Mouse (Mus musculus) forebrain, embryonic 13.5 days (tissue): ENCODE results near the gene Cmtm1. TPM values are rescaled to one million over a fixed set of nuclear protein-coding genes. Genes with fewer than 3 reads are reported as not detected.
"Not testable (repeated sequence)": the region's sequence is repeated elsewhere in the genome, so short reads cannot be mapped to it uniquely, and the experiment has no call there.

Experiments
- ATAC-seq: fragments of 200-750 bp; cut with Nextera tagmentation; 2 replicates; pipeline ENCODE4 v1.8.0; 2017
- H3K27ac ChIP-seq: fragments of 300-500 bp; sonication (generic); 2 replicates; pipeline ENCODE4 v1.5.1; 2015; ENCODE audit warnings: inconsistent platforms, mild to moderate bottlenecking, moderate library complexity
- H3K27me3 ChIP-seq: fragments of 300-500 bp; sonication (generic); 2 replicates; pipeline ENCODE4 v1.6.1; 2015; ENCODE audit warnings: mild to moderate bottlenecking, inconsistent platforms
- H3K36me3 ChIP-seq: fragments of 300-500 bp; sonication (generic); 2 replicates; pipeline ENCODE4 v1.6.1; 2015; ENCODE audit warnings: mild to moderate bottlenecking, inconsistent platforms; ENCODE audit not compliant: poor library complexity, severe bottlenecking
- H3K4me1 ChIP-seq: fragments of 300-500 bp; sonication (generic); 2 replicates; pipeline ENCODE4 v1.6.1; 2015; ENCODE audit warnings: inconsistent platforms
- H3K4me2 ChIP-seq: fragments of 300-500 bp; sonication (generic); 2 replicates; pipeline ENCODE4 v1.6.1; 2015; ENCODE audit warnings: inconsistent platforms, mild to moderate bottlenecking, moderate library complexity
- H3K4me3 ChIP-seq: fragments of 300-500 bp; sonication (generic); 2 replicates; pipeline ENCODE4 v1.5.1; 2015; ENCODE audit warnings: mild to moderate bottlenecking, inconsistent platforms
- H3K9ac ChIP-seq: fragments of 300-500 bp; sonication (generic); 2 replicates; pipeline ENCODE4 v1.6.1; 2015; ENCODE audit warnings: mild to moderate bottlenecking, inconsistent platforms
- H3K9me3 ChIP-seq: fragments of 300-500 bp; sonication (generic); replicated peaks from 2 replicates; pipeline ENCODE4 v1.6.1; 2016; ENCODE audit warnings: inconsistent platforms
- WGBS: fragments of 180-500 bp; shearing (Covaris S2); methylation state at CpG from one replicate; pipeline ENCODE4 v1.1.7; 2015; 5-methylcytosine and 5-hydroxymethylcytosine counted together
- polyA plus RNA-seq: library from polyadenylated mRNA; unstranded; fragments of >200 nt; fragmentation: Nextera tagmentation; extraction: Ambion mirVana; gene quantifications from 2 replicates; pipeline ENCODE4 v1.2.1, GENCODE M21; 2015

Cmtm1 gene
- not detected in 2 replicates for polyA plus RNA-seq

- H3K9ac ChIP-seq, H3K9me3 ChIP-seq, H3K4me1 ChIP-seq, H3K27me3 ChIP-seq, H3K27ac ChIP-seq, H3K4me3 ChIP-seq, H3K36me3 ChIP-seq, H3K4me2 ChIP-seq, ATAC-seq: not testable (repeated sequence)
- 92% methylated on average over 36 of the region's 36 CpGs for WGBS
Measured at GRCm38 (mm10) chr8:104309441-104310155, at the start of gene Cmtm1, which contains the start of gene Gm45711. TSS of gene Cmtm1 (minus strand) at chr8:104310145. TSS of gene Gm45711 (minus strand) at chr8:104310081.

- H3K36me3 ChIP-seq = peaks cover 19% of the 10 kb centered on the region
- H3K4me2 ChIP-seq = no peak overlapping the region
- no peak for ATAC-seq
- peaks cover 6% of the 10 kb centered on the region for H3K4me1 ChIP-seq
- no peaks in the 10 kb centered on the region for H3K27me3 ChIP-seq
- H3K4me3 ChIP-seq = no peak overlapping the region
- H3K9me3 ChIP-seq = no peaks in the 10 kb centered on the region
- no peak overlapping the region for H3K9ac ChIP-seq
- WGBS = 83% methylated on average over 3 of the region's 3 CpGs
- no peak overlapping the region for H3K27ac ChIP-seq
Measured at GRCm38 (mm10) chr8:104358637-104359036, 48.7 kb upstream of the Cmtm1 start.

GRCm38 (mm10) chr8:104354504-104354903 is 44.6 kb upstream of the Cmtm1 start:
- Histone ChIP-seq H3K36me3 (peaks cover 35% of the 10 kb centered on the region), H3K27ac (no peak overlapping the region), H3K9ac (no peak overlapping the region), H3K4me3 (no peak overlapping the region), H3K4me1 (peaks cover 11% of the 10 kb centered on the region), H3K27me3 (no peaks in the 10 kb centered on the region), H3K9me3 (no peaks in the 10 kb centered on the region), H3K4me2 (no peak overlapping the region)
- no peak for ATAC-seq
- WGBS = 90% methylated on average over 10 of the region's 10 CpGs

- no peak overlapping the region for H3K27ac ChIP-seq
Measured at GRCm38 (mm10) chr8:104353186-104353585, 43.2 kb upstream of the Cmtm1 start.

GRCm38 (mm10) chr8:104350047-104350446 is 40.1 kb upstream of the Cmtm1 start:
- Histone ChIP-seq H3K27me3 (no peaks in the 10 kb centered on the region), H3K36me3 (peaks cover 46% of the 10 kb centered on the region), H3K4me3 (no peak overlapping the region), H3K4me1 (peaks cover 10% of the 10 kb centered on the region; the same call in 1 of the 2 replicates), H3K27ac (no peak overlapping the region), H3K4me2 (no peak overlapping the region), H3K9me3 (no peaks in the 10 kb centered on the region), H3K9ac (no peak overlapping the region)
- 88% methylated on average over 13 of the region's 13 CpGs for WGBS
- no peak for ATAC-seq

More at GRCm38 (mm10) chr8:104353186-104353585, 43.2 kb upstream of the Cmtm1 start:
- Histone ChIP-seq H3K4me2 (no peak overlapping the region), H3K27me3 (no peaks in the 10 kb centered on the region), H3K36me3 (peaks cover 42% of the 10 kb centered on the region), H3K9me3 (no peaks in the 10 kb centered on the region), H3K4me3 (no peak overlapping the region), H3K9ac (no peak overlapping the region), H3K4me1 (peaks cover 10% of the 10 kb centered on the region; the same call in 1 of the 2 replicates)
- peak; percentile 30; the same call in 1 of the 2 replicates for ATAC-seq
- 52% methylated on average over 5 of the region's 5 CpGs for WGBS

GRCm38 (mm10) chr8:104348971-104349370 is 39.0 kb upstream of the Cmtm1 start:
- no peak for ATAC-seq
- 95% methylated on average over 5 of the region's 5 CpGs for WGBS
- Histone ChIP-seq H3K4me2 (no peak overlapping the region), H3K4me3 (no peak overlapping the region), H3K9me3 (no peaks in the 10 kb centered on the region), H3K4me1 (peaks cover 10% of the 10 kb centered on the region; the same call in 1 of the 2 replicates), H3K27ac (no peak overlapping the region), H3K36me3 (peaks cover 37% of the 10 kb centered on the region), H3K9ac (no peak overlapping the region), H3K27me3 (no peaks in the 10 kb centered on the region)

GRCm38 (mm10) chr8:104346706-104347105 is 36.8 kb upstream of the Cmtm1 start:
- Histone ChIP-seq H3K4me3 (no peak overlapping the region), H3K27ac (no peak overlapping the region), H3K36me3 (peaks cover 29% of the 10 kb centered on the region; the same call in 1 of the 2 replicates), H3K27me3 (no peaks in the 10 kb centered on the region), H3K4me1 (0 out of 2 replicates have a peak, but pooled peaks cover under 1% of the 10 kb centered on the region), H3K9ac (no peak overlapping the region), H3K9me3 (no peaks in the 10 kb centered on the region), H3K4me2 (no peak overlapping the region)
- 61% methylated on average over 12 of the region's 12 CpGs for WGBS
- no peak for ATAC-seq

GRCm38 (mm10) chr8:104344622-104345021 is 34.7 kb upstream of the Cmtm1 start:
- H3K4me2 ChIP-seq = no peak overlapping the region
- no peak for ATAC-seq
- H3K27ac ChIP-seq = no peak overlapping the region
- 92% methylated on average over 5 of the region's 5 CpGs for WGBS
- H3K4me1 ChIP-seq = peaks cover 10% of the 10 kb centered on the region; the same call in 1 of the 2 replicates
- no peak overlapping the region for H3K4me3 ChIP-seq
- peaks cover 21% of the 10 kb centered on the region; the same call in 1 of the 2 replicates for H3K36me3 ChIP-seq
- no peaks in the 10 kb centered on the region for H3K9me3 ChIP-seq
- no peaks in the 10 kb centered on the region for H3K27me3 ChIP-seq
- no peak overlapping the region for H3K9ac ChIP-seq

GRCm38 (mm10) chr8:104343957-104344356 is 34.0 kb upstream of the Cmtm1 start:
- Histone ChIP-seq H3K4me1 (peaks cover 10% of the 10 kb centered on the region; the same call in 1 of the 2 replicates), H3K27me3 (no peaks in the 10 kb centered on the region), H3K9ac (no peak overlapping the region), H3K4me3 (no peak overlapping the region), H3K36me3 (peaks cover 21% of the 10 kb centered on the region; the same call in 1 of the 2 replicates), H3K4me2 (no peak overlapping the region), H3K27ac (no peak overlapping the region), H3K9me3 (no peaks in the 10 kb centered on the region)
- ATAC-seq = peak; percentile 64
- WGBS = 14% methylated on average over 7 of the region's 7 CpGs

- Histone ChIP-seq H3K36me3 (peaks cover 7% of the 10 kb centered on the region; the same call in 1 of the 2 replicates), H3K27ac (no peak overlapping the region), H3K27me3 (no peaks in the 10 kb centered on the region), H3K4me2 (no peak overlapping the region), H3K4me3 (no peak overlapping the region), H3K9me3 (no peaks in the 10 kb centered on the region), H3K4me1 (peaks cover 10% of the 10 kb centered on the region; the same call in 1 of the 2 replicates), H3K9ac (no peak overlapping the region)
- 84% methylated on average over 5 of the region's 5 CpGs for WGBS
- no peak for ATAC-seq
Measured at GRCm38 (mm10) chr8:104342426-104342825, 32.5 kb upstream of the Cmtm1 start.

- Histone ChIP-seq H3K9ac (no peak overlapping the region), H3K27me3 (no peaks in the 10 kb centered on the region)
- no peak; the same call in 1 of the 2 replicates for ATAC-seq
Measured at GRCm38 (mm10) chr8:104341678-104342077, 31.7 kb upstream of the Cmtm1 start.

GRCm38 (mm10) chr8:104341106-104341561 is 31.2 kb upstream of the Cmtm1 start:
- Histone ChIP-seq H3K4me3 (peak overlapping the region; percentile 60), H3K36me3 (no peaks in the 10 kb centered on the region), H3K4me1 (peaks cover 10% of the 10 kb centered on the region; the same call in 1 of the 2 replicates), H3K27ac (no peak overlapping the region; the same call in 1 of the 2 replicates), H3K9me3 (peaks cover 4% of the 10 kb centered on the region; the same call in 1 of the 2 replicates), H3K9ac (peak overlapping the region; percentile 73), H3K27me3 (no peaks in the 10 kb centered on the region), H3K4me2 (peak overlapping the region; percentile 81)
- 0% methylated on average over 23 of the region's 24 CpGs for WGBS
- peak; percentile 67 for ATAC-seq

More at GRCm38 (mm10) chr8:104341678-104342077, 31.7 kb upstream of the Cmtm1 start:
- no peak overlapping the region; the same call in 1 of the 2 replicates for H3K4me3 ChIP-seq
- WGBS = 44% methylated on average over 6 of the region's 6 CpGs
- no peak overlapping the region for H3K27ac ChIP-seq
- H3K4me2 ChIP-seq = peak overlapping the region; percentile 81
- H3K36me3 ChIP-seq = peaks cover 2% of the 10 kb centered on the region; the same call in 1 of the 2 replicates
- H3K9me3 ChIP-seq = peaks cover 4% of the 10 kb centered on the region; the same call in 1 of the 2 replicates
- H3K4me1 ChIP-seq = peaks cover 10% of the 10 kb centered on the region; the same call in 1 of the 2 replicates
